Mouse (Mus musculus): ENCODE data around the gene Slc35a2. TPM values are rescaled to one million over a fixed set of nuclear protein-coding genes. Genes with fewer than 3 reads are reported as not detected.
"Not testable (repeated sequence)": the region's sequence is repeated elsewhere in the genome, so short reads cannot be mapped to it uniquely, and the experiment has no call there.

The Slc35a2 gene
- polyA plus RNA-seq, 1 experiment from 2014 or later = 10.9 TPM

- H3K4me1 ChIP-seq (replicated peaks; ENCODE audit: control insufficient read depth, insufficient read depth, low read length); H3K36me3 ChIP-seq (ENCODE audit: control insufficient read depth, insufficient read depth, low read length); ATAC-seq (replicated peaks; ENCODE audit: low FRiP score); H3K27ac ChIP-seq (ENCODE audit: low read depth, low read length); H3K4me2 ChIP-seq (ENCODE audit: low read depth, low read length, severe bottlenecking); H3K27me3 ChIP-seq (ENCODE audit: control insufficient read depth, insufficient read depth, low read length); H3K9me3 ChIP-seq (ENCODE audit: control insufficient read depth, low read length); H3K9ac ChIP-seq (ENCODE audit: low read length); DNase-seq (ENCODE audit: low spot score); H3K4me3 ChIP-seq (ENCODE audit: low read depth, low read length): not testable (repeated sequence)
- WGBS = 78% methylated on average over 6 of the region's 6 CpGs
Observed at GRCm38 (mm10) chrX:7917960-7918359, 34.1 kb downstream of the Slc35a2 start.

DNA sequence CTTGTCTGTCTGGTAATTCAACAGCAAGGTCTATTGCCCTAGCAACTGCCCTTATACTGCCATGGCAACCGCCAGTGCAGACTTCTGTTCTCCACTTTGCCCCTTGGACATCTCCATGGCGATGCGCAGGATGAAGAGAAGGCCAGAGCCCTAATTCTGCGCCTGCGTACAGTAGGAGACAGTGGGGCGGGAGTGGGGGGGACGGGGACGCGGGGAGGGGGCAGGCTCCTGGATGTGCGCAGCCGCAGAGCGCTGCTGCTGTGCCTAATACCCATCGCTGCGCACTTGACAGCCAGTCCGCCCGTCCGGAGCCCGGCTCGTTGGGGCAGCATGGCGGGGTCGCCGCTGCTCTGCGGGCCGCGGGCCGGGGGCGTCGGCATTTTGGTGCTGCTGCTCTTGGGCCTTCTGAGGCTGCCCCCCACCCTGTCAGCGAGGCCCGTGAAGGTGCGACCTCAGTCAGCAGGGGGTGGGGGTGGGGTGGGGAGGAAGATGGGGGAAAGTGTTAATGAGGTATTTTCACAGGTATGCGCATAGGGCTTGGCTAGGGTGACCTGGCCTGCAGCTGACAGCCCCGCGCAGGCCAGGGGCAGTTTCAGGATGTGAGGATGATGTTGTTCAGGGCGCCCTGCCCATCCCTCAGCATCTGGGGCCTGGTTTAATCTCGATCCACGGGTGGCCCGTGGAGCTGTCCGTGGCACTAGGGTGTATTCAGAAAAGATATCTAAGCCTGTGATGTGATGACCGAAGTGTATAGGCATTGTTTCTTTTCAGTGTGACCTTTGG lies 36.0 kb downstream of the Slc35a2 start, which contains the start of gene Pcsk1n:
Gene Pcsk1n, plus strand, starts transcription at position 222 of the 783 bp plus-strand sequence.
- 16% methylated on average over 35 of the region's 40 CpGs for WGBS
- no peaks in the 10 kb centered on the region for H3K36me3 ChIP-seq (ENCODE audit: control insufficient read depth, insufficient read depth, low read length)
- DNase-seq (ENCODE audit: low spot score) = peak; percentile 83
- peak; percentile 89 for ATAC-seq (replicated peaks; ENCODE audit: low FRiP score)
- H3K4me3 ChIP-seq (ENCODE audit: low read depth, low read length) = peak within 1 kb of the TSS; percentile 31
- peak within 1 kb of the TSS; percentile 48 for H3K4me2 ChIP-seq (ENCODE audit: low read depth, low read length, severe bottlenecking)
- peak within 1 kb of the TSS; percentile 46 for H3K27ac ChIP-seq (ENCODE audit: low read depth, low read length)
- H3K9me3 ChIP-seq (ENCODE audit: control insufficient read depth, low read length) = no peaks in the 10 kb centered on the region
- H3K9ac ChIP-seq (ENCODE audit: low read length) = peak within 1 kb of the TSS; percentile 20; the same call in 1 of the 2 replicates
- no peaks in the 10 kb centered on the region for H3K4me1 ChIP-seq (replicated peaks; ENCODE audit: control insufficient read depth, insufficient read depth, low read length)
- H3K27me3 ChIP-seq (ENCODE audit: control insufficient read depth, insufficient read depth, low read length) = peaks cover 9% of the 10 kb centered on the region

GRCm38 (mm10) chrX:7922032-7922431 lies 38.2 kb downstream of the Slc35a2 start:
- Histone ChIP-seq H3K9ac (ENCODE audit: low read length) (peak overlapping the region; percentile 32; the same call in 1 of the 2 replicates), H3K4me1 (replicated peaks; ENCODE audit: control insufficient read depth, insufficient read depth, low read length) (no peaks in the 10 kb centered on the region), H3K4me2 (ENCODE audit: low read depth, low read length, severe bottlenecking) (peak overlapping the region; percentile 48), H3K27me3 (ENCODE audit: control insufficient read depth, insufficient read depth, low read length) (peaks cover 9% of the 10 kb centered on the region), H3K36me3 (ENCODE audit: control insufficient read depth, insufficient read depth, low read length) (no peaks in the 10 kb centered on the region), H3K9me3 (ENCODE audit: control insufficient read depth, low read length) (no peaks in the 10 kb centered on the region), H3K4me3 (ENCODE audit: low read depth, low read length) (peak overlapping the region; percentile 26), H3K27ac (ENCODE audit: low read depth, low read length) (no peak overlapping the region)
- DNase-seq (ENCODE audit: low spot score) (peak; percentile 58), ATAC-seq (replicated peaks; ENCODE audit: low FRiP score) (peak; percentile 25)
- 18% methylated on average over 47 of the region's 48 CpGs for WGBS

DNA sequence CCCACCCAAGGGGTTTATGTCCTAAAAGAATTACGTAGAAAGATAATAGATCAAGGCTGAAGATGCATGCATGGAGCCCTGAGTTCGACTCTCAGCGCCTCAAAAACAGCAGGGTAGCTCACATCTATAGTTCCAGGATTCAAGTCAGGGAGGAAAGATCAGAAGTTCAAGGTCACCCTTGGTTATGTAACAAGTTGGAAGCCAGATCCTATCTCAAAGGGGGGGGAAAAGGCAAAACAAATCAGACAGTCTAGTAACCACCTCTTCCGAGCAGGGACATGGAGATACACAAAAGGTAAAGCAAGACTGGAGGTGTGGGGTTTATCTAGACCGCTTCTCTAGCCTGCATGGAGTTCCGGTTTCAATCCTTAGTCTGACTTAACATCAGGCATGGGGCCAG lies 42.4 kb downstream of the Slc35a2 start:
- DNase-seq (ENCODE audit: low spot score) (no peak), ATAC-seq (replicated peaks; ENCODE audit: low FRiP score) (no peak)
- no peak overlapping the region for H3K4me2 ChIP-seq (ENCODE audit: low read depth, low read length, severe bottlenecking)
- H3K27me3 ChIP-seq (ENCODE audit: control insufficient read depth, insufficient read depth, low read length) = peaks cover 9% of the 10 kb centered on the region
- 82% methylated on average over 6 of the region's 6 CpGs for WGBS
- H3K9ac ChIP-seq (ENCODE audit: low read length) = no peak overlapping the region
- H3K9me3 ChIP-seq (ENCODE audit: control insufficient read depth, low read length) = no peaks in the 10 kb centered on the region
- no peak overlapping the region for H3K27ac ChIP-seq (ENCODE audit: low read depth, low read length)
- H3K36me3 ChIP-seq (ENCODE audit: control insufficient read depth, insufficient read depth, low read length) = no peaks in the 10 kb centered on the region
- H3K4me3 ChIP-seq (ENCODE audit: low read depth, low read length) = no peak overlapping the region
- no peaks in the 10 kb centered on the region for H3K4me1 ChIP-seq (replicated peaks; ENCODE audit: control insufficient read depth, insufficient read depth, low read length)

DNA sequence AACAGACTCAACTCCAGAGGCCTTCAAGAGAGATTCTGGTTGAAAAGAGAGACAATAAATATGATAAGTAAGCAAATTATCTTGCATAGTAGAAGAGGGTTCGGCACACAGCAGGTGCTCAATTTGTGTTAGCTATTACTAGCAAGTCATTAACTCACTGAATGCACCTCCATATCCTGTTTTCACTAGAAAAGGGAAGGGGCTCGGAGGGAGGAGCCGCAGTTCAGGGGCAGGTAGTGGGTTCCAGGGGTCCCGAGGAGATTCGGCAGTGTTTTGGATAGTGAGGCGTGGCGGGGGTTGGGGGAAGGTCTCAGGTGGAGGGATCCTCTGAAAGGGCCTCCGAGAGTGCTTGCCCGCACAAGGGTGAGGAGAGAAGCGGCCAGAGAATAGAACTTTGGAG lies 43.3 kb downstream of the Slc35a2 start:
- ATAC-seq (replicated peaks; ENCODE audit: low FRiP score) = no peak
- H3K36me3 ChIP-seq (ENCODE audit: control insufficient read depth, insufficient read depth, low read length) = no peaks in the 10 kb centered on the region
- H3K9ac ChIP-seq (ENCODE audit: low read length) = no peak overlapping the region
- 18% methylated on average over 10 of the region's 10 CpGs for WGBS
- H3K27me3 ChIP-seq (ENCODE audit: control insufficient read depth, insufficient read depth, low read length) = peaks cover 9% of the 10 kb centered on the region
- no peaks in the 10 kb centered on the region for H3K4me1 ChIP-seq (replicated peaks; ENCODE audit: control insufficient read depth, insufficient read depth, low read length)
- H3K9me3 ChIP-seq (ENCODE audit: control insufficient read depth, low read length) = no peaks in the 10 kb centered on the region
- H3K4me3 ChIP-seq (ENCODE audit: low read depth, low read length) = no peak overlapping the region
- DNase-seq (ENCODE audit: low spot score) = no peak
- no peak overlapping the region for H3K4me2 ChIP-seq (ENCODE audit: low read depth, low read length, severe bottlenecking)
- H3K27ac ChIP-seq (ENCODE audit: low read depth, low read length) = no peak overlapping the region

DNA sequence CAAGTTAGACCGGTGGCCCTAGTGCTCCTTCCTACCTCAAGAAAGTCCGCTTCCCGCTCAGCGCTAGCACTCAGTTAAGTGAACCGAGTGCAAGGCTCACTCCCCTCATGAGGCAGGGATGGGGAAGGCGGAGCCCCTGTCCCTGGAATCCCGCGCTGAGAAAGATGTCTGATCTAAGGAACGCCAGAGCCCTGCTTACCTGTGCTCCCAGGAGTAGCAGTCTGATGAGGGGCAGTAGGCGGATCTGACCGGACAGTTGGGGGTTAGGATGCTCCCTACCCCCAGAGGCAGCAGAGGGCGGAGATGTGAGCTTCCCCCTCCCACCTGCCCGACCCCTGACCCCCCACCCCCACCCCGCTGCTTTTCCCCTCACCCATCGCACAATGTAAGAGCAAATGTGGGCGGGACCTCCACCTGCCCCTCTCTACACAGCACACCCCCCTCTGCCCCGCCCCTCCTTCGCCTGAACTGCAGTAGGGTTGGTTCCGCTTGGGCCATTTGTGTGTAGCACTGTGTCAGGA lies 44.5 kb downstream of the Slc35a2 start, which contains the start of gene Eras:
Gene Eras, minus strand, starts transcription at position 338 of the 521 bp plus-strand sequence.
- Histone ChIP-seq H3K4me1 (replicated peaks; ENCODE audit: control insufficient read depth, insufficient read depth, low read length) (no peaks in the 10 kb centered on the region), H3K4me3 (ENCODE audit: low read depth, low read length) (no peak within 1 kb of the TSS), H3K9me3 (ENCODE audit: control insufficient read depth, low read length) (no peaks in the 10 kb centered on the region), H3K36me3 (ENCODE audit: control insufficient read depth, insufficient read depth, low read length) (no peaks in the 10 kb centered on the region), H3K9ac (ENCODE audit: low read length) (no peak within 1 kb of the TSS), H3K27ac (ENCODE audit: low read depth, low read length) (no peak within 1 kb of the TSS), H3K4me2 (ENCODE audit: low read depth, low read length, severe bottlenecking) (0 out of 2 replicates have a peak within 1 kb of the TSS, but pooled peaks have one; percentile 11), H3K27me3 (ENCODE audit: control insufficient read depth, insufficient read depth, low read length) (peaks cover 4% of the 10 kb centered on the region; the same call in 1 of the 2 replicates)
- 18% methylated on average over 17 of the region's 19 CpGs for WGBS
- DNase-seq (ENCODE audit: low spot score) (no peak), ATAC-seq (replicated peaks; ENCODE audit: low FRiP score) (no peak)

DNA sequence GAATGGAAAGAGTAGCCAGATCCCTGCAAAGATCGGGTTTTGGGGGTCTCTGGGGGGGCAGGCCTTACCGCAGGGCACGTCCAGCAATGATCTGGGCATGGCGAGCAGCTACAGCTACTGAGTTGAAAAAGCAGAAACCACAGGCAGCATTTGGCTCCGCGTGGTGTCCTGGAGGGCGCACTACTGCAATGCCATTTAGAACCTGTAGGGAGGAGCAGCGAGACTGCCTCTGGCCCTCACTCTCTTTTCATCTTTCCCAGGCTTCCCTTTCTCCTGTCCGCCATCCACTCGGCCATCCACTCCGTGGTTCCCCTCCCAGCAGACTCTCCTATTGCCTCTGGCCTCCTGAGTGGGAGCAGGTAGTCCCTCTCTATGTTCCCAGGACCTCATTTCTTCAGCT lies 53.0 kb downstream of the Slc35a2 start:
- H3K27ac ChIP-seq (ENCODE audit: low read depth, low read length) = no peak overlapping the region
- no peaks in the 10 kb centered on the region for H3K4me1 ChIP-seq (replicated peaks; ENCODE audit: control insufficient read depth, insufficient read depth, low read length)
- ATAC-seq (replicated peaks; ENCODE audit: low FRiP score) = no peak
- H3K4me2 ChIP-seq (ENCODE audit: low read depth, low read length, severe bottlenecking) = no peak overlapping the region
- H3K36me3 ChIP-seq (ENCODE audit: control insufficient read depth, insufficient read depth, low read length) = no peaks in the 10 kb centered on the region; the same call in 1 of the 2 replicates
- 52% methylated on average over 11 of the region's 11 CpGs for WGBS
- H3K9me3 ChIP-seq (ENCODE audit: control insufficient read depth, low read length) = no peaks in the 10 kb centered on the region
- H3K9ac ChIP-seq (ENCODE audit: low read length) = no peak overlapping the region
- no peak overlapping the region for H3K4me3 ChIP-seq (ENCODE audit: low read depth, low read length)
- no peaks in the 10 kb centered on the region for H3K27me3 ChIP-seq (ENCODE audit: control insufficient read depth, insufficient read depth, low read length)
- DNase-seq (ENCODE audit: low spot score) = no peak

GRCm38 (mm10) chrX:7937667-7938066 lies 53.8 kb downstream of the Slc35a2 start:
- no peak for ATAC-seq (replicated peaks; ENCODE audit: low FRiP score)
- no peak overlapping the region for H3K4me2 ChIP-seq (ENCODE audit: low read depth, low read length, severe bottlenecking)
- H3K4me3 ChIP-seq (ENCODE audit: low read depth, low read length) = no peak overlapping the region
- H3K9ac ChIP-seq (ENCODE audit: low read length) = no peak overlapping the region
- H3K27me3 ChIP-seq (ENCODE audit: control insufficient read depth, insufficient read depth, low read length) = no peaks in the 10 kb centered on the region
- WGBS = 89% methylated on average over 6 of the region's 6 CpGs
- H3K9me3 ChIP-seq (ENCODE audit: control insufficient read depth, low read length) = no peaks in the 10 kb centered on the region
- no peak for DNase-seq (ENCODE audit: low spot score)
- H3K4me1 ChIP-seq (replicated peaks; ENCODE audit: control insufficient read depth, insufficient read depth, low read length) = no peaks in the 10 kb centered on the region
- H3K27ac ChIP-seq (ENCODE audit: low read depth, low read length) = no peak overlapping the region
- H3K36me3 ChIP-seq (ENCODE audit: control insufficient read depth, insufficient read depth, low read length) = no peaks in the 10 kb centered on the region; the same call in 1 of the 2 replicates
